Mouse (Mus musculus) hindbrain, embryonic 10.5 days (tissue): ENCODE results near the gene Ilf3. TPM values are rescaled to one million over a fixed set of nuclear protein-coding genes. Genes with fewer than 3 reads are reported as not detected.

Experiments
- DNase-seq: peaks from one replicate; pipeline ENCODE4 v3.0.0-alpha.2; 2017; ENCODE audit warnings: low spot score
- H3K27ac ChIP-seq: fragments of 300-500 bp; sonication (generic); 2 replicates; pipeline ENCODE4 v1.5.1; 2016; ENCODE audit warnings: mild to moderate bottlenecking, moderate library complexity
- H3K27me3 ChIP-seq: fragments of 300-500 bp; sonication (generic); 2 replicates; pipeline ENCODE4 v1.6.1; 2016; ENCODE audit warnings: mild to moderate bottlenecking; ENCODE audit not compliant: poor library complexity, insufficient read depth, severe bottlenecking
- H3K36me3 ChIP-seq: fragments of 300-500 bp; sonication (generic); 2 replicates; pipeline ENCODE4 v1.6.1; 2016; ENCODE audit warnings: mild to moderate bottlenecking, moderate library complexity
- H3K4me1 ChIP-seq: fragments of 300-500 bp; sonication (generic); replicated peaks from 2 replicates; pipeline ENCODE4 v1.6.1; 2016; ENCODE audit warnings: mild to moderate bottlenecking
- H3K4me3 ChIP-seq: fragments of 300-500 bp; sonication (generic); 2 replicates; pipeline ENCODE4 v1.5.1; 2016; ENCODE audit warnings: mild to moderate bottlenecking, moderate library complexity
- H3K9me3 ChIP-seq: fragments of 300-500 bp; sonication (generic); 2 replicates; pipeline ENCODE4 v1.6.1; 2016; ENCODE audit warnings: mild to moderate bottlenecking, moderate library complexity
- WGBS: fragments of 180-500 bp; shearing (Covaris S2); methylation state at CpG from one replicate; pipeline ENCODE4 v1.1.7; 2016; 5-methylcytosine and 5-hydroxymethylcytosine counted together
- polyA plus RNA-seq: library from polyadenylated mRNA; unstranded; fragments of >200 nt; fragmentation: Nextera tagmentation; extraction: Ambion mirVana; gene quantifications from 2 replicates; pipeline ENCODE4 v1.2.1, GENCODE M21; 2016

The Ilf3 gene
- polyA plus RNA-seq, 1 experiment from 2014 or later = 270 TPM

DNA sequence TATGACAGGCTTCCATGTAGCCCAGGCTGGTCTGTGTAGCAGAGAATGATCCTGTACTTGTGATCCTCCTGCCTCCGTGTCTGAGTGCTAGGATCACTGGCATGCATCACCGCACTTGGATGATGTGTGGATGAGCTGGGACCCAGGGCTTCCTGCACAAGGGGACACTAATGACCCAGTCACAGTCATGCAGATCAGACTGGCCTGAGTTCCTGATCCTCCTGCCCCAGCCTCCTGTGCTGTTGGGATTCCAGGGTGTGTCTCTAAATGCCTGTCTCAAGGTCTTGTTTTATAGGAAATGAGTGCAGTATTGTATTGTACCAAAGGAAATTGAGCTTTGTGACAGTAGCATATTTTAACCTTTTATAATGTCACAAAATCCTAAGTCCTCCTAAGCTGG is 50.2 kb downstream of the Ilf3 start:
- no peaks in the 10 kb centered on the region for H3K9me3 ChIP-seq

DNA sequence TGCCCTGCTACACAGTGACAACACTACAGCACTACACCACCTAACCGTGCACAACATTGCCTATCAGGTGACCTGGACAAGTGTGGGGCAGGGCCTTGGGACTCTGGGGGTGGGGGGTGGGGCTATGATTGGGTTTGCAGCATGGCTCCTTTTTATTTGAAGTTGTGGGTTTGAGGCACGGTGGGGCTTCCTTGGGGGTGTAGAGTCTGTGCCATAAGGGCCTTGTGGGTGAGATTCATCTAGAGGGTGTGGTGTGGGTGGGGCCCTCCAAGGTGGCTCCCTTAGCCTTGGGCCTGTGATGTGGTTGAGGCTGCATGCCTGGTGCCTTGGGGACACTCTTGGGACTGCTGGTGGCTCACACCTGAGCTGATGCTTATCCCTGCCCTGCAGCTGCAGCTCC is 52.0 kb downstream of the Ilf3 start:
- no peak overlapping the region for H3K27ac ChIP-seq
- peaks cover 75% of the 10 kb centered on the region for H3K36me3 ChIP-seq
- DNase-seq = no peak
- H3K27me3 ChIP-seq = no peaks in the 10 kb centered on the region
- 0 out of 2 replicates have a peak, but pooled peaks cover 4% of the 10 kb centered on the region for H3K4me1 ChIP-seq
- H3K9me3 ChIP-seq = no peaks in the 10 kb centered on the region
- WGBS = 91% methylated on average over 2 of the region's 2 CpGs
- no peak overlapping the region for H3K4me3 ChIP-seq

More for the DNA sequence above, 50.2 kb downstream of the Ilf3 start:
- 0 out of 2 replicates have a peak, but pooled peaks cover 1% of the 10 kb centered on the region for H3K4me1 ChIP-seq
- no peak overlapping the region for H3K4me3 ChIP-seq
- 86% methylated on average over 2 of the region's 2 CpGs for WGBS
- H3K27me3 ChIP-seq = no peaks in the 10 kb centered on the region
- H3K27ac ChIP-seq = no peak overlapping the region
- no peak for DNase-seq
- H3K36me3 ChIP-seq = peaks cover 85% of the 10 kb centered on the region

DNA sequence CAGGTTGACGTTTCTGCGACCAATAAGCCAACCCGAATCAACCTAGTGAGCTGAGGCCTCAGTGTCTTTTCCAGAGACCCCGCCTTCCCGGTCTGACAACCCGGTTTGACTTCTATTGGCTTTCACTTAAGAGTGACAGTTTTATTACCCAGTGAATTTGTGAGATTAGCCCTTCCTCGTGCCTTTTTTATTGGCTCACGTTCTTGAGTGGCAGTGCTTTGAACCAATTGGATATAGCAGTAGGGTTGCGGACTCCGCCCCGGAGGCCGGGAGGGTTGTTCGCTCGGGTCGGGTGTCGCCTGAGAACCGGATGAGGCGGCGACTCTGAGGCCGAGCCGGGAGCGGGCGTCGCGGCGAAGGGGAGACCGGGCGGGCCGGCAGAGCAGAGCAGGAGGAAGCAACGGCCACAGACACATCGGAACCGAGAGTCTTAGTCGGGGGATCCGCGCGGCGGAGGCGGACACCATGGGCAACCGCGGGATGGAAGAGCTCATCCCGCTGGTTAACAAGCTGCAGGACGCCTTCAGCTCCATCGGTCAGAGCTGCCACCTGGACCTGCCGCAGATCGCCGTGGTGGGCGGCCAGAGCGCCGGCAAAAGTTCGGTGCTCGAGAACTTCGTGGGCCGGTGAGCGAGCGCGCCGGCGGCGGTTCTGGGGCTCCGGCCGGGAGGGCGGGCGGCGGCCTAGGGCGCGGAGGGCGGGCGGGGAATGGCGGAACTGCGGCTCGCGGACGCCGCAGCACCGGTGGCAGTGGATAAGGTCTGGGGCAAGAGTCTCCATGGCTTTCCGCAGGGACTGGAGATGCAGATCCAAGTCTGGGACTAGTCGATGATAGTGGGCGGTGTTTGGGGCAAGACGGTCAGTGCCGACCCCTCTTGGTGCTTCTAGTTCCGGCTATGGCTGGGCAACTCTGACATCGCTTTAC is 57.2 kb downstream of the Ilf3 start, which contains the start of gene Dnm2:
TSS of gene Dnm2 (plus strand) at position 278 of the 925 bp plus-strand sequence.
- DNase-seq = peak; percentile 97
- under 1% methylated on average over 82 of the region's 82 CpGs for WGBS
- H3K9me3 ChIP-seq = no peaks in the 10 kb centered on the region
- H3K27me3 ChIP-seq = no peaks in the 10 kb centered on the region
- peaks cover 25% of the 10 kb centered on the region for H3K4me1 ChIP-seq
- H3K27ac ChIP-seq = peak within 1 kb of the TSS; percentile 90
- peaks cover 24% of the 10 kb centered on the region for H3K36me3 ChIP-seq
- peak within 1 kb of the TSS; percentile 94 for H3K4me3 ChIP-seq

GRCm38 (mm10) chr9:21425556-21425945 is 57.9 kb downstream of the Ilf3 start:
- peak overlapping the region; percentile 94 for H3K4me3 ChIP-seq
- no peaks in the 10 kb centered on the region for H3K27me3 ChIP-seq
- H3K36me3 ChIP-seq = peaks cover 17% of the 10 kb centered on the region
- peak overlapping the region; percentile 90 for H3K27ac ChIP-seq
- no peak for DNase-seq
- H3K4me1 ChIP-seq = peaks cover 25% of the 10 kb centered on the region
- H3K9me3 ChIP-seq = no peaks in the 10 kb centered on the region
- 16% methylated on average over 6 of the region's 6 CpGs for WGBS

- Histone ChIP-seq H3K9me3 (no peaks in the 10 kb centered on the region), H3K27me3 (no peaks in the 10 kb centered on the region), H3K4me1 (peaks cover 25% of the 10 kb centered on the region), H3K4me3 (peak overlapping the region; percentile 94), H3K27ac (peak overlapping the region; percentile 90; the same call in 1 of the 2 replicates), H3K36me3 (peaks cover 13% of the 10 kb centered on the region)
- WGBS = 44% methylated on average over 1 of the region's 1 CpGs
- DNase-seq = no peak
Measured at GRCm38 (mm10) chr9:21426013-21426412, 58.3 kb downstream of the Ilf3 start.

DNA sequence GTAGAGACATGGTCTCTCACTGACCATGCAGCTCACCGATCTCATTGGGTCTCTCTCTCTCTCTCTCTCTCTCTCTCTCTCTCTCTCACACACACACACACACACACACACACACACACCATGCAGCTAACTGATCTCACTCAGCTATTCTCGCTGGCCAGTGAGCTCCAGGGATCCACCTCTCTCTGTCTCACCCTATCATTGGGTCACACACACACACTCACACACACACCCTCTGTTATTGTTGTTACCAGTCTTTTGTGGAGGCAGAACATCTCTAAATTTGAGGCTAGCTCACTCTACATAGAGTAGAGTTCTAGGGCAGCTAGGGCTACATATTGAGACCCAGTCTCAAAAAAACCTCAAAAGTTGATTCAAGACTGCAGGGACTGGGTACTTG is 58.9 kb downstream of the Ilf3 start:
- DNase-seq = no peak
- Histone ChIP-seq H3K27ac (no peak overlapping the region), H3K4me3 (peak overlapping the region; percentile 94), H3K27me3 (no peaks in the 10 kb centered on the region), H3K4me1 (peaks cover 25% of the 10 kb centered on the region), H3K36me3 (peaks cover 8% of the 10 kb centered on the region), H3K9me3 (no peaks in the 10 kb centered on the region)
- 79% methylated on average over 2 of the region's 2 CpGs for WGBS

GRCm38 (mm10) chr9:21427773-21428172 is 60.1 kb downstream of the Ilf3 start:
- Histone ChIP-seq H3K9me3 (no peaks in the 10 kb centered on the region), H3K36me3 (no peaks in the 10 kb centered on the region), H3K4me1 (peaks cover 25% of the 10 kb centered on the region), H3K4me3 (no peak overlapping the region), H3K27ac (no peak overlapping the region), H3K27me3 (no peaks in the 10 kb centered on the region)
- DNase-seq = no peak
- WGBS = 91% methylated on average over 2 of the region's 2 CpGs

DNA sequence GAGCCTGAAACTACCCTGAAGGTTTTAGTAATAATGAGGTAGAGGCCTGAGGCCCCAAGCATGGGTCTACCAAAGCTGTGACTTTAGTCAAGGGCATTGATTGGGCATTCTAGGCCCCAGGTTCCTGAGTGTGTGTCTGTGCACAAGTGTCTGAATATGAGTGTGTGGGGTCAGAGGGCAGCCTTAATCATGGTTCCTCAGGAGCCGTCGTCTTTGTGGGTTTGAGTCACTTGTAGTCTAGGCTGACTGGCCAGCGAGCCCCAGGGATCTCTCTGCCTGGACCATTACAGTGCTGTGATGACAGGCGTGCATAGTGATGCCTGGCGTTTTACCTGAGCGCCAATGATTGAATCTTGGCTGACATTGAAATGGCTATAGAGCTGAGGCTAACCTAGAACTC is 60.5 kb downstream of the Ilf3 start:
- 95% methylated on average over 6 of the region's 6 CpGs for WGBS
- H3K4me1 ChIP-seq = peaks cover 25% of the 10 kb centered on the region
- no peaks in the 10 kb centered on the region for H3K27me3 ChIP-seq
- H3K27ac ChIP-seq = no peak overlapping the region
- no peak overlapping the region for H3K4me3 ChIP-seq
- no peaks in the 10 kb centered on the region for H3K9me3 ChIP-seq
- 0 out of 2 replicates have a peak, but pooled peaks cover under 1% of the 10 kb centered on the region for H3K36me3 ChIP-seq
- DNase-seq = no peak

- Histone ChIP-seq H3K4me1 (peaks cover 19% of the 10 kb centered on the region), H3K36me3 (0 out of 2 replicates have a peak, but pooled peaks cover 4% of the 10 kb centered on the region), H3K9me3 (no peaks in the 10 kb centered on the region), H3K27ac (no peak overlapping the region), H3K4me3 (no peak overlapping the region), H3K27me3 (no peaks in the 10 kb centered on the region)
- WGBS = 88% methylated on average over 7 of the region's 7 CpGs
- no peak for DNase-seq
Measured at GRCm38 (mm10) chr9:21430724-21431123, 63.1 kb downstream of the Ilf3 start.

GRCm38 (mm10) chr9:21432066-21432465 is 64.4 kb downstream of the Ilf3 start:
- H3K36me3 ChIP-seq = 0 out of 2 replicates have a peak, but pooled peaks cover 4% of the 10 kb centered on the region
- 87% methylated on average over 7 of the region's 7 CpGs for WGBS
- no peak for DNase-seq
- H3K4me1 ChIP-seq = peaks cover 9% of the 10 kb centered on the region; the same call in 1 of the 2 replicates
- H3K9me3 ChIP-seq = no peaks in the 10 kb centered on the region
- no peak overlapping the region for H3K4me3 ChIP-seq
- H3K27ac ChIP-seq = no peak overlapping the region
- H3K27me3 ChIP-seq = no peaks in the 10 kb centered on the region

- WGBS = 94% methylated on average over 8 of the region's 8 CpGs
- H3K4me3 ChIP-seq = no peak overlapping the region
- no peaks in the 10 kb centered on the region for H3K9me3 ChIP-seq
- 0 out of 2 replicates have a peak, but pooled peaks cover 4% of the 10 kb centered on the region for H3K36me3 ChIP-seq
- no peak for DNase-seq
- no peak overlapping the region for H3K27ac ChIP-seq
- no peaks in the 10 kb centered on the region for H3K27me3 ChIP-seq
- H3K4me1 ChIP-seq = peaks cover 2% of the 10 kb centered on the region; the same call in 1 of the 2 replicates
Measured at GRCm38 (mm10) chr9:21433766-21434165, 66.1 kb downstream of the Ilf3 start.

DNA sequence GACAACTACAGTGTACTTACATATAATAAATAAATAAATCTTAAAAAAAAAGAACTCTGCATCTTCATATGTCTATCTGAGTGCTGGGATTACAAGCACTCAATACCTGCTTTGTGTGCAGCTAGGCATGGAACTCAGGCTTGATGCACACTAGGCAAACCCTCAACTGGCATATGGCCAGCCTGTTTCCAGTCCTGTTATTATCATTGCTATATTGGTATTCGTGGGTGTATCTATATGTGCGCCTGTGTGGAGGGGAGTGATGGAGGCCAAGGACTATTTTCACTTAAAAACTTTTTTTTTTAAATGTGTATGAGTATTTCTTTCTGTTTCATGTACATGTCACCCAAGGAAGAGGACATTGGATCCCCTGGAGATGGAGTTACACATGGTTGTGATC is 66.7 kb downstream of the Ilf3 start:
- no peak for DNase-seq
- no peaks in the 10 kb centered on the region for H3K27me3 ChIP-seq
- WGBS = 94% methylated on average over 2 of the region's 2 CpGs
- H3K4me1 ChIP-seq = peaks cover 2% of the 10 kb centered on the region; the same call in 1 of the 2 replicates
- 0 out of 2 replicates have a peak, but pooled peaks cover 4% of the 10 kb centered on the region for H3K36me3 ChIP-seq
- H3K9me3 ChIP-seq = no peaks in the 10 kb centered on the region
- no peak overlapping the region for H3K27ac ChIP-seq
- no peak overlapping the region for H3K4me3 ChIP-seq
